Mouse (Mus musculus) liver, postnatal 0 days (tissue): Measurements from ENCODE around the gene Itga3. TPM values are rescaled to one million over a fixed set of nuclear protein-coding genes. Genes with fewer than 3 reads are reported as not detected.

ENCODE experiments used
- ATAC-seq: fragments of 200-750 bp; cut with Nextera tagmentation; 2 replicates; pipeline ENCODE4 v1.8.0; 2017; ENCODE audit warnings: mild to moderate bottlenecking, moderate library complexity
- DNase-seq: peaks from one replicate; pipeline ENCODE4 v3.0.0-alpha.2; 2016
- H3K27ac ChIP-seq: fragments of 300-500 bp; sonication (generic); 2 replicates; pipeline ENCODE4 v1.5.1; 2014; ENCODE audit warnings: antibody characterized with exemption, moderate library complexity, mild to moderate bottlenecking, low read depth
- H3K27me3 ChIP-seq: fragments of 300-500 bp; sonication (generic); 2 replicates; pipeline ENCODE4 v1.6.1; 2014; ENCODE audit warnings: low read length, control low read depth, mixed read lengths; ENCODE audit not compliant: insufficient read depth
- H3K36me3 ChIP-seq: fragments of 300-500 bp; sonication (generic); replicated peaks from 2 replicates; pipeline ENCODE4 v1.6.1; 2014; ENCODE audit warnings: mild to moderate bottlenecking, control low read depth, low read length, moderate library complexity, mixed read lengths; ENCODE audit not compliant: insufficient read depth
- H3K4me1 ChIP-seq: fragments of 300-500 bp; sonication (generic); 2 replicates; pipeline ENCODE4 v1.6.1; 2014; ENCODE audit warnings: antibody characterized with exemption, mild to moderate bottlenecking, control low read depth; ENCODE audit not compliant: insufficient read depth
- H3K4me2 ChIP-seq: fragments of 300-500 bp; sonication (generic); 2 replicates; pipeline ENCODE4 v1.6.1; 2014; ENCODE audit warnings: low read depth, mild to moderate bottlenecking, low read length, moderate library complexity, mixed read lengths
- H3K4me3 ChIP-seq: fragments of 300-500 bp; sonication (generic); 2 replicates; pipeline ENCODE4 v1.5.1; 2014; ENCODE audit warnings: low read depth, low read length
- H3K9ac ChIP-seq: fragments of 300-500 bp; sonication (generic); replicated peaks from 2 replicates; pipeline ENCODE4 v1.6.1; 2014; ENCODE audit warnings: mild to moderate bottlenecking, moderate library complexity
- H3K9me3 ChIP-seq: fragments of 300-500 bp; sonication (generic); 2 replicates; pipeline ENCODE4 v1.6.1; 2016; ENCODE audit warnings: mild to moderate bottlenecking, control low read depth, low read length, mixed read lengths
- CTCF ChIP-seq: sonication (generic); IDR thresholded peaks from 2 replicates; pipeline ENCODE4 v1.5.1; 2016; ENCODE audit warnings: antibody characterized with exemption, low read depth
- EP300 ChIP-seq: IDR thresholded peaks from 2 replicates; pipeline ENCODE4 v1.6.1; 2016; ENCODE audit warnings: antibody characterized with exemption, low read depth, mild to moderate bottlenecking
- WGBS: fragments of 180-500 bp; shearing (Covaris S2); extraction: QIAGEN DNeasy Blood & Tissue Kit; methylation state at CpG from one replicate; pipeline ENCODE4 v1.1.7; 2014; ENCODE audit not compliant: insufficient replicate concordance; 5-methylcytosine and 5-hydroxymethylcytosine counted together
- polyA plus RNA-seq: library from polyadenylated mRNA; unstranded; fragments of >200 nt; fragmentation: Nextera tagmentation; extraction: Ambion mirVana; gene quantifications from 2 replicates; pipeline ENCODE4 v1.2.1, GENCODE M21; 2015

The Itga3 gene
- polyA plus RNA-seq, 1 experiment from 2014 or later, result 1.0 TPM

DNA sequence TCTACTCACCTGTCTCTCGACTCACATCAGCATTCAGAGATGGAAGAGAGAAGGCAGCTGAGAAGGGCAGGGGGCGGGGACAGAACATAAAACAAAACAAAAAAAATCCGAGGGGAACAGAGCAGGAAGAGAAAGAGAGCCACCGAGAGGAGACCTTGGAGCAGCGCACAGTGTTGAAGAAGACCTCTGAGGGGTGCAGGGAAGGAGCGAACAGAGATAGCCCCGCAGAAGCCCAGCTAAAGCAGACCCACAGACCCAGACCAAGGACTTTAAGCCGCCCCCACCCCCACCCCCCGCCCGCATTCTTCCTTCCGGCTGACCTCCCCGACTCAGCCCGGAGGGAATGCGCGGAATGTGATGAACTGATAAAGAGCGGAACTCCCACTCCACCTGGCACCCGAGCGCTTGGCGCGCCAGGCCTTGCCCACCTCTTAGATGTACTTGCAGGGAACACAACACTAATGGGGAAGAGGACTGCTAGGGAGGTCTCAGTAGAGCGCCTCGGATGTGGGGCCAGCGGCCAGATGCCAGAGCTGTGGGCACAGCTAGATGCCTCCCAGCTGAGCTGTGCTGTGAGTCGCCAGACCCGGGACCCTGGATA, 28.8 kb upstream of the Itga3 start:
- no peaks in the 10 kb centered on the region for H3K4me1 ChIP-seq
- no peak overlapping the region for H3K9ac ChIP-seq
- DNase-seq (no peak), ATAC-seq (no peak)
- 4% methylated on average over 25 of the region's 25 CpGs for WGBS
- H3K27ac ChIP-seq, result no peak overlapping the region
- H3K4me2 ChIP-seq, result peak overlapping the region; percentile 29
- TF ChIP-seq CTCF, result no peak
- no peak for TF ChIP-seq EP300
- no peak overlapping the region for H3K4me3 ChIP-seq
- no peaks in the 10 kb centered on the region for H3K36me3 ChIP-seq
- H3K27me3 ChIP-seq, result peaks cover 21% of the 10 kb centered on the region
- no peaks in the 10 kb centered on the region for H3K9me3 ChIP-seq

DNA sequence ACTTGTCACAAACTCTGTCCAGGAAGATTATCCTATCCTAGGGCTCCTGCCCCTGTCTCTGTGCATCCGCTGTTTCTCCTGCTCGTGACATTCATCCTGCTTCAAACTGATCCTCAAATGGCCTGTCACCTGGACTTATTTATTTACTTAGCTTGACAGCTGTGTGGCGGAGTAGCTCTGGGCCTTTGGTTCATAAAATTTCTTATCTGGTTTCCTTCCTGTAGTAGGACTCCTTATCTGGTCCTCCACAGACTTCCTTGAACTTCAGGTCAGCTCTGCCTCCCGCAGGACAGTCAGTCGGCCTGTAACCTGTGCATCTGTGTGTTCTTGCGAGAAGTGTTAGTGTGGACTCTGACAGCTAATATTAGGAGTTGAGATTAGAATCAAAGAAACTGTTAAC, 27.7 kb upstream of the Itga3 start:
- Histone ChIP-seq H3K36me3 (no peaks in the 10 kb centered on the region), H3K27ac (no peak overlapping the region), H3K9me3 (no peaks in the 10 kb centered on the region), H3K27me3 (peaks cover 23% of the 10 kb centered on the region), H3K4me2 (no peak overlapping the region), H3K4me3 (no peak overlapping the region), H3K9ac (no peak overlapping the region), H3K4me1 (no peaks in the 10 kb centered on the region)
- ATAC-seq, result no peak
- DNase-seq, result no peak
- 18% methylated on average over 6 of the region's 6 CpGs for WGBS
- TF ChIP-seq EP300 (no peak), CTCF (no peak)

DNA sequence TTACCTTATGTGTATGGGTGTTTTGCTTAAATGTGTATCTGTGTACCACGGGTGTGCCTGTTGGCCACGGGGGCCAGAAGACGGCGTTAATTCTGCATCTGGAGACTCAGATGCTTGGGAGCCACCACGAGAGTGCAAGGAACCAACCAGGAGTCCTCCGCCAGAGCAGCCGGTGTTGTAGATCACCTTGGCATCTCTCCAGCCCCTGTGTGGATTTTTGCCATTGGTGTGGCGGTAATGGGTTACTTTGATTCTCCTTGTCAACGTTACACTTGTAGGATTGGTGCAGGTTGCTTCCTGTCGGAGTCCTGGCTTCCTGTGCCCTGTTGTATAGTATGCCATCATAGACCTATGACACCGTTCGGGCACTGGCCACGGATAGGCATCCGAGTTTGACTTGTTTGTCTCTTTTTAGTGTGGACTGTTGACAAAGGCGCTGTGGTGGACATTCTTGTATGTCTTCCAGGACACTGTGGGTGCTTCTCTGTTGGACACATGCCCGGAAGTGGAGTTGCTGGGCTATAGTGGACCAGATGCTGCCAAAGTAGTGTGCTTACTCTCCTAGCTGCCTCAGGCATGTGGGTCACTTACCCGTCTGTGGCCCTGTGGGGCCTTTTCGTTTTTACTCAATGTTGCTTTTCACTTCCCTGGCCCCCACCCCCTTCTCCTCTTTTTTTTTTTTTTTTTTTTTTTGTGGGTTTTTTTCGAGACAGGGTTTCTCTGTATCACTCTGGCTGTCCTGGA, 25.7 kb upstream of the Itga3 start:
- TF ChIP-seq EP300 (no peak), CTCF (no peak)
- 83% methylated on average over 19 of the region's 19 CpGs for WGBS
- Histone ChIP-seq H3K27ac (no peak overlapping the region), H3K4me1 (0 out of 2 replicates have a peak, but pooled peaks cover 1% of the 10 kb centered on the region), H3K4me3 (no peak overlapping the region), H3K4me2 (no peak overlapping the region), H3K27me3 (peaks cover 20% of the 10 kb centered on the region), H3K36me3 (no peaks in the 10 kb centered on the region), H3K9ac (no peak overlapping the region), H3K9me3 (no peaks in the 10 kb centered on the region)
- DNase-seq (no peak), ATAC-seq (no peak)

DNA sequence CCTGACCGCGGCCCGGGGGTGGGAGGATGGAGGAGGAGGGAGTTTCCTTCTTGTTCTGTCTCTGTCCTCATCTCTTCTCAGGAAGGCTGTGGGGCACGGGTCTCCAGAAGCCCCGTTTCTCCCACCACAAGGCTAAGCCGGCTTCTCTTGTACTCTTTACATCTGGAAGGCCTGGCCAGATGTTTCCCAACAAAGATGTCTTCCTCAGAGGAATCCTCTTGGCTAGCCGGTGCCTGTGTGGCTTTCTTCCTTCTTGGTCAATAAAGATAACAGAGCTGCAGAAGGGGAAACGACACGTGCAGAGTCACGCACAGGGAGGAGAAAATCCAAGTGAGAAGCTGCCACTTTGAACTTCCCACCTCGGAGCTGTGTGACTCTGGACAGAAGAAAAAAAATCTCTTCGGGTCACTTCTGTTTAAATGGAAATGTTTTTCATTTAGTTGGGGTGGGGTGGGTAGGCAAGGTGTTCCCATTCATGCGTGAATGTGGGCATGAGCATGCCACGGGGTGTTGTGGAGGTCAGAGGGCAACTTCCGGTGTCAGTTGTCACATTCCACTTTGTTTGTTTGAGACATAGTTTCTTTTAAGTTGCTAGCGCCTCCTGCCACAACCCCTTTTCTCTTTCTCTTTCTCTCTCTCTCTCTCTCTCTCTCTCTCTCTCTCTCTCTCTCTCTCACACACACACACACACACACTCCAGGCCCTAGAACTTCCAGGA, 24.6 kb upstream of the Itga3 start:
- DNase-seq, result no peak
- H3K9ac ChIP-seq, result no peak overlapping the region
- no peak overlapping the region for H3K4me3 ChIP-seq
- H3K27ac ChIP-seq, result no peak overlapping the region
- H3K4me2 ChIP-seq, result no peak overlapping the region
- no peak for ATAC-seq
- TF ChIP-seq CTCF (no peak), EP300 (no peak)
- no peaks in the 10 kb centered on the region for H3K9me3 ChIP-seq
- peaks cover 14% of the 10 kb centered on the region for H3K27me3 ChIP-seq
- no peaks in the 10 kb centered on the region for H3K36me3 ChIP-seq
- H3K4me1 ChIP-seq, result peaks cover 9% of the 10 kb centered on the region
- WGBS, result 20% methylated on average over 15 of the region's 16 CpGs

DNA sequence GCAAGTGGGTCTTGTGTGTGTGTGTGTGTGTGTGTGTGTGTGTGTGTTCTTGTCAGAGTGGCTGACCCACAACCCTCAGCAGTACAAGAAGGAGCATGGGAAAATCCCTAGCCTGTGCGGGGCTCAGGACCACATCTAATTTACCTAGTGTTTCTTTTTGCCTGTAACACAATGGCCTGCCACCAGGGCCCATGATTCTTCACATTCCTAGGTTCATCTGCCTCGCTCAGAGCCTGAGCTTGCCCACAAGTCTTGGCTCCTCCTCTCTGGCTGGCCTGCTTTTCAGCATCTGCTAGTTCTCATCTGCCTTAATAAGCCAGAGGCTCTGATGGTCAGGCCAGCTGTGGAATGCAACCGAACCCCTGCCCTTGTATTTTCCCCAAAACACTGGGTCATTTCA, 23.8 kb upstream of the Itga3 start:
- H3K9me3 ChIP-seq, result no peaks in the 10 kb centered on the region
- peaks cover 9% of the 10 kb centered on the region for H3K4me1 ChIP-seq
- no peak for ATAC-seq
- H3K27ac ChIP-seq, result no peak overlapping the region
- TF ChIP-seq EP300, result no peak
- TF ChIP-seq CTCF, result no peak
- 48% methylated on average over 3 of the region's 3 CpGs for WGBS
- DNase-seq, result no peak
- H3K9ac ChIP-seq, result no peak overlapping the region
- no peaks in the 10 kb centered on the region for H3K36me3 ChIP-seq
- H3K27me3 ChIP-seq, result peaks cover 6% of the 10 kb centered on the region; the same call in 1 of the 2 replicates
- no peak overlapping the region for H3K4me2 ChIP-seq
- no peak overlapping the region for H3K4me3 ChIP-seq
